Mouse (Mus musculus) stomach, embryonic 14.5 days (tissue): ENCODE measurements around the gene Ly6g5c. TPM values are rescaled to one million over a fixed set of nuclear protein-coding genes. Genes with fewer than 3 reads are reported as not detected.
"Not testable (repeated sequence)": the region's sequence is repeated elsewhere in the genome, so short reads cannot be mapped to it uniquely, and the experiment has no call there.

Experiments
- ATAC-seq: fragments of 200-750 bp; cut with Nextera tagmentation; 2 replicates; pipeline ENCODE4 v1.8.0; 2017; ENCODE audit warnings: low read depth, moderate TSS enrichment; ENCODE audit not compliant: insufficient number of reproducible peaks, insufficient read depth, low FRiP score
- H3K27ac ChIP-seq: fragments of 300-500 bp; sonication (generic); 2 replicates; pipeline ENCODE4 v1.5.1; 2014; ENCODE audit warnings: mild to moderate bottlenecking, low read length, moderate library complexity, mixed read lengths
- H3K27me3 ChIP-seq: fragments of 300-500 bp; sonication (generic); 2 replicates; pipeline ENCODE4 v1.6.1; 2014; ENCODE audit warnings: low read length, control low read depth, mixed read lengths; ENCODE audit not compliant: control insufficient read depth, insufficient read depth
- H3K36me3 ChIP-seq: fragments of 300-500 bp; sonication (generic); 2 replicates; pipeline ENCODE4 v1.6.1; 2014; ENCODE audit warnings: mild to moderate bottlenecking, control low read depth, low read length, moderate library complexity, mixed read lengths; ENCODE audit not compliant: control insufficient read depth, insufficient read depth
- H3K4me1 ChIP-seq: fragments of 300-500 bp; sonication (generic); 2 replicates; pipeline ENCODE4 v1.6.1; 2014; ENCODE audit warnings: low read length, control low read depth, mixed read lengths; ENCODE audit not compliant: control insufficient read depth, insufficient read depth
- H3K4me2 ChIP-seq: fragments of 300-500 bp; sonication (generic); replicated peaks from 2 replicates; pipeline ENCODE4 v1.6.1; 2014; ENCODE audit warnings: low read depth, low read length, control low read depth
- H3K4me3 ChIP-seq: fragments of 300-500 bp; sonication (generic); 2 replicates; pipeline ENCODE4 v1.5.1; 2014; ENCODE audit warnings: low read depth, low read length, control low read depth
- H3K9ac ChIP-seq: fragments of 300-500 bp; sonication (generic); replicated peaks from 2 replicates; pipeline ENCODE4 v1.6.1; 2014; ENCODE audit warnings: low read depth, mild to moderate bottlenecking, control low read depth, low read length, moderate library complexity, mixed read lengths
- H3K9me3 ChIP-seq: fragments of 300-500 bp; sonication (generic); 2 replicates; pipeline ENCODE4 v1.6.1; 2016; ENCODE audit warnings: low read depth, low read length, control low read depth; ENCODE audit not compliant: control insufficient read depth
- WGBS: fragments of 180-500 bp; shearing (Covaris S2); extraction: QIAGEN DNeasy Blood & Tissue Kit; methylation state at CpG from one replicate; pipeline ENCODE4 v1.1.7; 2014; 5-methylcytosine and 5-hydroxymethylcytosine counted together
- polyA plus RNA-seq: library from polyadenylated mRNA; unstranded; fragments of >200 nt; fragmentation: Nextera tagmentation; extraction: Ambion mirVana; gene quantifications from 2 replicates; pipeline ENCODE4 v1.2.1, GENCODE M21; 2014

The Ly6g5c gene
- polyA plus RNA-seq, 1 experiment from 2014 or later, result not detected

- H3K27me3 ChIP-seq, result no peaks in the 10 kb centered on the region
- no peak overlapping the region for H3K27ac ChIP-seq
- H3K9me3 ChIP-seq, result no peaks in the 10 kb centered on the region
- H3K9ac ChIP-seq, result no peak overlapping the region
- no peaks in the 10 kb centered on the region for H3K4me1 ChIP-seq
- ATAC-seq, result no peak
- no peak overlapping the region for H3K4me2 ChIP-seq
- peaks cover 19% of the 10 kb centered on the region for H3K36me3 ChIP-seq
- WGBS, result 73% methylated on average over 9 of the region's 9 CpGs
- no peak overlapping the region for H3K4me3 ChIP-seq
Measured at GRCm38 (mm10) chr17:35111774-35112173, 3.7 kb downstream of the Ly6g5c start.

- Histone ChIP-seq H3K27ac (no peak within 1 kb of the TSS), H3K4me3 (no peak within 1 kb of the TSS), H3K9me3 (no peaks in the 10 kb centered on the region), H3K4me1 (peaks cover 7% of the 10 kb centered on the region; the same call in 1 of the 2 replicates), H3K9ac (no peak within 1 kb of the TSS), H3K27me3 (no peaks in the 10 kb centered on the region), H3K4me2 (no peak within 1 kb of the TSS), H3K36me3 (peaks cover 42% of the 10 kb centered on the region)
- no peak for ATAC-seq
- WGBS, result 82% methylated on average over 8 of the region's 8 CpGs
Measured at GRCm38 (mm10) chr17:35115046-35116019, 7.3 kb downstream of the Ly6g5c start, which contains the start of gene Ly6g5b. Gene Ly6g5b (minus strand): TSS chr17:35115428.

- WGBS, result under 1% methylated on average over 33 of the region's 33 CpGs
- Histone ChIP-seq H3K9ac (peak overlapping the region; percentile 71), H3K4me2 (peak overlapping the region; percentile 76), H3K36me3 (peaks cover 39% of the 10 kb centered on the region), H3K27me3 (no peaks in the 10 kb centered on the region), H3K4me1 (peaks cover 12% of the 10 kb centered on the region), H3K4me3 (peak overlapping the region; percentile 69), H3K9me3 (no peaks in the 10 kb centered on the region), H3K27ac (no peak overlapping the region)
- no peak; the same call in 1 of the 2 replicates for ATAC-seq
Measured at GRCm38 (mm10) chr17:35120745-35121142, 12.7 kb downstream of the Ly6g5c start.

GRCm38 (mm10) chr17:35121143-35121799 is 13.2 kb downstream of the Ly6g5c start, which contains the start of gene Gpank1:
Gene Gpank1 (plus strand): TSS chr17:35121455.
- Histone ChIP-seq H3K9ac (peak within 1 kb of the TSS; percentile 71), H3K4me1 (peaks cover 13% of the 10 kb centered on the region), H3K27me3 (no peaks in the 10 kb centered on the region), H3K9me3 (no peaks in the 10 kb centered on the region), H3K4me2 (peak within 1 kb of the TSS; percentile 84), H3K36me3 (peaks cover 34% of the 10 kb centered on the region), H3K4me3 (peak within 1 kb of the TSS; percentile 69), H3K27ac (peak within 1 kb of the TSS; percentile 83)
- ATAC-seq, result peak; percentile 98
- under 1% methylated on average over 50 of the region's 50 CpGs for WGBS

- ATAC-seq, result no peak
- WGBS, result under 1% methylated on average over 19 of the region's 19 CpGs
Measured at GRCm38 (mm10) chr17:35121871-35122303, 13.8 kb downstream of the Ly6g5c start, which contains the start of gene Csnk2b. Gene Csnk2b (minus strand): TSS chr17:35122053.

GRCm38 (mm10) chr17:35123287-35123686 is 15.2 kb downstream of the Ly6g5c start:
- ATAC-seq, H3K4me3 ChIP-seq, H3K27ac ChIP-seq, H3K9ac ChIP-seq, H3K9me3 ChIP-seq, H3K4me2 ChIP-seq, H3K27me3 ChIP-seq: not testable (repeated sequence)
- Histone ChIP-seq H3K4me1 (peaks cover 23% of the 10 kb centered on the region), H3K36me3 (peaks cover 24% of the 10 kb centered on the region)
- WGBS, result 90% methylated on average over 9 of the region's 9 CpGs

More at GRCm38 (mm10) chr17:35121871-35122303, 13.8 kb downstream of the Ly6g5c start, which contains the start of gene Csnk2b:
- H3K4me2 ChIP-seq, result peak within 1 kb of the TSS; percentile 84
- peaks cover 30% of the 10 kb centered on the region for H3K36me3 ChIP-seq
- no peaks in the 10 kb centered on the region for H3K9me3 ChIP-seq
- H3K27ac ChIP-seq, result peak within 1 kb of the TSS; percentile 83
- peaks cover 13% of the 10 kb centered on the region for H3K4me1 ChIP-seq
- H3K9ac ChIP-seq, result peak within 1 kb of the TSS; percentile 71
- no peaks in the 10 kb centered on the region for H3K27me3 ChIP-seq
- H3K4me3 ChIP-seq, result peak within 1 kb of the TSS; percentile 69

- H3K4me2 ChIP-seq, H3K9me3 ChIP-seq, H3K4me3 ChIP-seq, ATAC-seq, H3K9ac ChIP-seq, H3K27ac ChIP-seq, H3K27me3 ChIP-seq: not testable (repeated sequence)
- peaks cover 15% of the 10 kb centered on the region for H3K36me3 ChIP-seq
- 89% methylated on average over 12 of the region's 12 CpGs for WGBS
- peaks cover 23% of the 10 kb centered on the region for H3K4me1 ChIP-seq
Measured at GRCm38 (mm10) chr17:35124261-35124896, 16.3 kb downstream of the Ly6g5c start.

GRCm38 (mm10) chr17:35125081-35125480 is 17.0 kb downstream of the Ly6g5c start:
- Histone ChIP-seq H3K27me3 (no peaks in the 10 kb centered on the region), H3K27ac (no peak overlapping the region; the same call in 1 of the 2 replicates), H3K4me3 (no peak overlapping the region), H3K36me3 (peaks cover 10% of the 10 kb centered on the region), H3K4me1 (peaks cover 19% of the 10 kb centered on the region), H3K9ac (no peak overlapping the region), H3K4me2 (peak overlapping the region; percentile 60; the same call in 1 of the 2 replicates), H3K9me3 (no peaks in the 10 kb centered on the region)
- ATAC-seq, result no peak
- 92% methylated on average over 1 of the region's 1 CpGs for WGBS
